Mouse (Mus musculus) frontal cortex, postnatal 25 days (tissue): ENCODE results near the gene Lcp1.
"Not testable (repeated sequence)": the region's sequence is repeated elsewhere in the genome, so short reads cannot be mapped to it uniquely, and the experiment has no call there.

ENCODE experiments used
- DNase-seq, 2 experiments: peaks; one replicate each; pipeline ENCODE4 v3.0.0; 2022; ENCODE audit warnings: low spot score in 2 of 2

Gene Lcp1

DNA sequence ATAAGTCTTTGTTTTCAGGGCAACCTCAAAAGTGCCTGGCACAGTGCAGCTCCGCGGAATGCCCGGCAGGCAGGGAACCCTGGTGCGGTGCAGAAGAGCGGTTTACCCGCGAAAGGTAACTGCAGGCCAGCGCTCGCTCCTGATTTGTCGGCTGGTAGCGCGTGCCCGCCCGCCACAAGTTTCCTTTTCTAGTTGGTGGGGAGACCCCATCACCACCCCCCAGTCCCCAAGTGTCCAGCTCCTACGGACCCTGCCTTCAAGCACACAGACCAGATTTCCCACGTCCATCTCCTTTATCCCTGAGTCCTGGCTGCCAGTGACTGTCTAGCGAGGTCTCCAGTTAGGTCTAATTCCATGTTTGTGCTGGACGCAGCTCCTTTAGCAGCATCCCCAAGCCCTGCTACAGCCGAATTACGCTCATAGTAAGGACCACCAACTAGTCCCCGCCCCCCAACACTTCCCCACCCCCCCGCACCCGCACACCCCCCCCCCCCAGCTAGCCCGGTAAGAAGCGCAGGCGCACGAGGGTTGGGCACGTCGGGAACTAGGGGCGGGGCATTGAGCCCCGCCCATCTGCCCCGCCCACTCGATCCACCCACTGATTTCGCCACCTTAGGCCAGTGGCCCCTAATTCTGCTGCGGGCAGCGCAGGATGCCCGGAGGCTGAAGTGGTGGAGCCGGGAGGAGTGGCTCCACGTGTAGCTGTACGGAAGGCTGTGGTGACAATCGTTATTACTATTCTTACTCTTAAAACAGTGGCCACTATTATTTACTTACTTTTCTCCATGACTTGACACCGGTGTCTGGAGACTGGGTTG is at the start of gene Lcp1, which contains the start of gene Lrrc63:
Lcp1 (plus strand) TSS at position 601 of the 818 bp plus-strand sequence.
Lrrc63 (minus strand) TSS at position 381 of the 818 bp plus-strand sequence.
- peak; percentile 18 to 22 for DNase-seq

DNA sequence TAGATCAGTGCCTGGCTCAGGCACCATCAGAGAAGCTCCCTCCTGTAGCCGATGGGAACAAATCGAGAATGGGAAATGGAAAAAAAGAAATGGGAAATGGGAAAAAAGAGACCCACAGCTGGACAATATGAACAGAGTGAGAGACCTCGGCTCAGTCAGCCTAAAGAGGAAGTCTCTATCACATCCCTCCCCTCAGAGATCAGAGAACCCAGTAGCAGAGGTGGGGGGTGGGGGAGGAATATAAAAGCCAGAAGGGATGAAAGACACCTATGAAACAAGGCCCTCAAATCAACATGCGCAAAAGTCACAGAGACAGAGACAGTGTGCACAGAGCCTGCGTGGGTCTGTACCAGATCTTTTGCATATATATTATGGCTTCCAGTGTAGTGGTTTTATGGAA is 27.9 kb upstream of the Lcp1 start:
- no peak for DNase-seq

DNA sequence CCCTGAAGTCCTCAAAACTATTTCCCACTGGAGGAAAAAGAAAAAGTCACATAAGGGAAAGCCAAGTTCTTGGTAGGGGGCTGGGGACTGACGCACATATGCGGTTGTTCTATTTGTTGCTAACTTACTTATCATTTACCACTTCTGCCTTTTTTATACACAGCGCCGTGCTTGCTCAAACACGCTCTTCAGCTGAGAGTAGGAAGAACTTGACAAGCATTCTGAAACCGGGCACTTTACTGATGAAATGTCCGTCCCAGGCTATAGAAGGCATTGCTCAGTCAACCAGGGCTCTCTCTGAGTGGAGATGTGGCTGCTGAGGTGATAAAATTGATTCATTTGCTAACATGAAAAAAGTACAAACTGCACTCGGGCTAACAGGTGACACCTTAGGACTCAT is 9.2 kb upstream of the Lcp1 start:
- DNase-seq, result no peak

DNA sequence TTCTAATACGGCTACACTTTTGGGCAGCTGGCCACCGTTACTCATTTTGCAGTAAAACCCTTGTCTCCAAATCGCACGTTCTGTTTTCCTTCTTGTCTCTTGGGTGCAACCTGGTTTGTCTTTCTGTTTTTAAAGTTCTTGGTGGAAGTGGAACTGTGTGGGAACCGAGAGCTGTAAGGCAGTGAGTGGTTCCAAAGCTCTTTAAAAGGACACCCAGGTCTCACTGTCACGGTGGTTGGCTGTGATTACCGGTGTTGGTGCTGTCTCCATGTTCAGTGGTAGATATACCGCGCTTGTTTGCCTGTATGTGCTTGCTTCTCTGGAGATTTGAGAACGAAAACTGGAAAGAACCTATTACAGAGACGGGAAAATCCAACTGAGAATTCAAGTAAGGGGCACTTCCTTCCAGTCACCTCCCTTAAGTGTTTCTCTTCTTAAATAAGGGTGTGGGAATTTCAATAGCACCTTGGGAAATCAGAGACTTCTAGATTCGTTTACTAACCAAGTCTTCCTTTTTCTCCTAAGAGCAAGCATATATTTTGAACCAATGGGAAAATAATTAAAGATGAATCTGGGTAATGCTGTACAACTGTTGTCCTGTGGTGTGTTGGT is 529 bp downstream of the Lcp1 start:
- DNase-seq, result no peak

DNA sequence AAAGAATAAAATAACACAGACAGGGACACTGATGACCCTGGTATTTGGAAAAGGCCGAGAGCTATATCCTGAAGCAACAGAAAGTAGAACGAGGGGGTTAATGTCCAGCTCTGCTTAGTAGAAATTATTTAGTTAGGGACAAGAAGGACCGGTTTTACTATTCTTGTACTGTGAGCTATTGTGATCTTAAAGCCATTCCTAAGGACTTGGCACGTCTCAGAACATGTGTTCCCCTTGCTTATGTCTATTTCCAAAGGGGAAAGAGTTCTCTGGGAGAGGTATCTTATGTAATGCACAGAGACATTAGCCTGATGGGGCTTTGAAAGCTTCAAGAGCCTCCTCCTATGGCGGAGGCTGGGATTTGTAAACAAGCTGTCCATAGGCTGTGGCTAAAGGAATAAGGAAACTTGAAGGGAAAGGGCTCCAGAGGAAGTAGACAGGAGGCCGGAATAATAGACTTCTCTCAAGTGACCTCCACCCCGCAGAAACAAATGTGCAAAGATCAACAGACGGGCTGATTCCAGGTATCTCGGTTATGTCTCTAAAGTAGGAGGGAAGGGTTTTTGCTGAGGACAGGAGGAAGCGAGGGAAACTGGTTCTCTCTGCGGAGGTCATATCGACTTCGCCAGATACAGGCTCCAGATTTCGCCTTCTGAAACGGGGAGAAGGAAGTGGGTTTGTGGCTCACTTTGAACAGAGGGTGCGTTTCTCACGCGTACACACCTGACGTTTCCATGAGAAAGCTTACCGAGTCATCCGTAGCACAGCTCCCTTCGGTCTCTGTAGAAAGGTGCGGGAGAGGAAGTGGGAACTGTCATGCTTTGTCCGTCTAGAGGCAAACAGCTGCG is 5.4 kb downstream of the Lcp1 start:
- no peak for DNase-seq

DNA sequence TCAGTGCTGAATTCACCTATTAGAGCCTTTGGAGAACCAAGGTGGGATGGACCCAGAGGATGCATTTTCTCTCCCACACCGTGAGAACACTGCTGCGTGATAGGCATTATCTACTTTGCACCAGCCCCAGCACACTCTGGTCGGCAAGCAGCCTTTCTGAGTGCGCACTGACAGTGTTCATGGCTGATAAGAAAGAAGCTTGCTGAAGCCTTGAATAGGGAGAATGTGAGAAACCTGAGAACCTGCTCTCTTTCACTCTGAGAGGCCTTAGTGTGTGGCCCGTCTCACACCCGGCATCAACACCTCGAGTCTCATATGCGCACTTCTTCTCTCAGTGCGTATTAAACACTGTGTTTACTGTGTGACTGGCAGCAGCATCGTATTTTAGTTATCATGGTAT is 7.6 kb downstream of the Lcp1 start:
- DNase-seq, result no peak

DNA sequence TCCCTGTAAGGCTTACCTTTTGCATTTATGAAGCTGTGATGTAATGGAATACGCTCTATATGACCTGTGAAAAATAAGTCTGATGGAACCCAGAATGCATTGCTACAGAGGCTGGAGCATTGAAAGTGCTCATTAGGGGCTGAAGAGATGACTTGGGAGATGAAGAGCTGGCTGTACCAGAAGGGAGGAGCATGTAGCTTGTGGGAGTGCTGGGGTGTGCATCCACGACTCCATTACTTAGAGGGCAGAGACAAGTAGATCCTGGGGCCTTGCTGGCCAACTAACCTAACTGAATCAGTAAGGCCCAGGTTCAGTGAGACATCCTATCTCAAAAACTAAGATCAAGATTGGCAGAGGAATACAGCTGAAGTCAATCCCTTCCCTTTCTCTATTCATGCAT is 8.3 kb downstream of the Lcp1 start:
- DNase-seq, result no peak

DNA sequence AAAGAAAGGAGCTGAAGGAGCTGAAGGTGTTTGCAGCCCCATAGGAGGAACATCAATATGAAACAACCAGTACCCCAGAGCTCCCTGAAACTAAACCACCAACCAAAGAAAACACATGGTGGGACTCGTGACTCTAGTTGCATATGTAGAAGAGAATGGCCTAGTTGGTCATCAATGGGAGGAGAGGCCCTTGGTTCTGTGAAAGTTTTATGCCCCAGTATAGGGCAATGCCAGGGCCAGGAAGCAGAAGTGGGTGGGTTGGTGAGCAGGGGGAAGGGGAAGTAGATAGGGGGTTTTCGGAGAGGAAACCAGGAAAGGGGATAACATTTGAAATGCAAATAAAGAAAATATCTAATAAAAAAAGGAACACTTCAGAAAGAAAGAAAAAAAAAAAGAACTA is 16.8 kb downstream of the Lcp1 start:
- not testable (repeated sequence) for DNase-seq

DNA sequence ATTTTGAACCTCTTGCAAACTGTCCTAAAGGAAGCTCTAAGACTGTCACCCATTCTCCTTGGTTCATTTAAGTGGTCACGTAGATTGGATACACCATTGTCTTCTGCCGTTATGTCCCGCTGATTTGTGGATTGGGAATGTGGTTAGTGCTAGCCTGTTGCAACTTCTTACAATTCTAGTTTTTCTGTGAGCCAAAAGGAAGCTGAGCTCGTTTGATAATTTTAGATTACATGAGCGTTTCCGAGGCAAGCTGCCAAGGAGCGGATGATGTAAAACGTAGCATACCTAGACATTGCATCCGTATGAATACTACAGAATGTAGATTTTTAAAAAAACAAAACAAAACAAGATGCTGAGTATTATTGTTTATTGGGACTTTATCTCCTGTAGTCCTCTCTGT is 17.3 kb downstream of the Lcp1 start:
- DNase-seq, result no peak

DNA sequence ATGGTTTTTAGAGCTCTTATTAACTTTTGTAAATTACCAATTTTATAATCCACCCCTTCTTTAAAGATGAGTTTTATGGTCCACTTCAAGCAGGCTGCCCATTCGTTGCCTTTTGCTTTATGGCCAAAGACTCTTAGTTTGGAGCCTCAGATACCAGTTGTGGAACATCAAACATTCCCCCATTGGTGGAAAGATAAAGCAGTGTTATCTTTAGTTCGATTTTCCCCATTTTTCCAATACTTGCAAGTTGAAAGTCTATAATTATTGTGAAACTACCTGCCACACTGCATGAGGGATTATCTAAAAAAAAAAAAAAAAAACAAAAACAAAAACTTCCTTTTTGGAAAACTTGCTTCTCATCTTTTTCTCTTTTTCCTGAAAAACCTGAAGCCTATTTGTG is 19.8 kb downstream of the Lcp1 start:
- no peak for DNase-seq

DNA sequence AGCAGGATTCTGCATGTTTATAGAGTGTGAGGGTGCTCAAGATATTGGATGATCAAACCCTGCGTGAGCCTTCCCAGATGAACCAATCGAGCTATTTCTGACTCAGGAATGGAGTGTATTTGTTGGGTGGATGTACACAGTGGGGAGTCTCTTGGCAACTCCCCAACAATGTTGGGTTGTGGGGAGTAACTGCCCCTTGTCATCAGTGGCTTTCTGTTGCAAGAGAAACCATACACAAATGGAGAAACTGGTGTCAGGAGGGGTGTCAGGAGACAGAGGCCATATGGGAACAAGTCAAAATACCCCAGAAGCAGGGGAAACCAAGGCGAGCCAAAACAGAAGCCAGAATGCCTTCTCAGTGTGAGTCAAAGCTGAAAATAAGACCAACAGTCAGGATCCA is 20.2 kb downstream of the Lcp1 start:
- no peak for DNase-seq

DNA sequence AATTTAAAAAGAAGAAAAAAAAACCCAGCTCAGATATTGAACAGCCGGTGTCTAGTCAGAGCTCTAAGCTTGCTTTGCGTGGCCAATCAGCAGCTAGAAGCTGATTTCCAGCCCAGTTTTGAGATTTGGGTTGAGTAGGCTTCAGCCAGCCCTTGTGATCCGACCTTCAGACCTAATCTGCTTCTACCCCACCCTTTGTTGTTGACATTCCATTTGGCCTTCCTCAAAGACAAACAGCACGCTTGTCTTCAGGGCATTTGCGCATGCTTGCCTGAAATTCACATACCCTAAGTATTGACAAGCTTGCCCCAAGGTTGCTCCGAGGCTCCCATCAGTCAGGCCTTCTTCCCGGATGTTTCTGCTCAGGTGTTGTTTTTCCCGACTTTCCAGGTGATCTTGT is 23.6 kb downstream of the Lcp1 start:
- DNase-seq, result no peak

DNA sequence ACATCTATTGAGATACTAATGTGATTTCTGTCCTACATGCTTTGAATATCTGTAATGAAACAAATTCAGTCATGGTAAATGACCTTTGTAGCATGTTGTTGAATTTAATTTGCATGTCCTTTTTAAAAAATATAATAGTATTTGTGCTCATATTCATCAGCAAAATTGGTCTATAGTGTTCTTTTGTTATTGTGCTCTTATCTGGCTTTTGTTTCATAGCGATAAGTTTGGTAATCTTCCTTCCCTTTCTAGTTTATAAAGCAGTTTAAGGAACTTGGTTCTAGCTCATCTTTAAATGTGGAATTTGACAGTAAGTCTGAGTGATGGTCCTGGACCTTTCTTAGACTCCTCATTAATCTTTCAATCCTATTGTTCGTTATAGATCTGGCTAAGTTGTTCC is 28.5 kb downstream of the Lcp1 start:
- no peak for DNase-seq

DNA sequence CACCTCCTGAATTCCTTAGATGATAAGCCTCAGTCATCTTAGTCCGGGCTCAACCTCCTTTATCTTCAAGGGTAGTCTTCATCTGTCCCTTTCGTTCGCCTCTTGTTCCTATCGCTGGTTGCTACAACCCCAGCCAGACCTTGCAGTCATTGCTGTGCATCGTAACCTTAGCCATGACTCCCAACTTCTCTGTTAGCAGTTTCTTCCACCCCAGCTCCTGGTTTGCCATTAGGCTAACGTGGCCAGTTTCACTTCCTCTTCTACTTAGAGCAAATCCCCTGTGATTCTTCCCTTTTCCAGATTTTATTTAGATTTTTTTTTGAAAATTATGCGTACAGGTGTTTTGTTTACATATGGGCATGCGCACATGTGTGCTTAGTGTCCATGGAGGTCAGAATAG is 33.0 kb downstream of the Lcp1 start:
- DNase-seq, result no peak

DNA sequence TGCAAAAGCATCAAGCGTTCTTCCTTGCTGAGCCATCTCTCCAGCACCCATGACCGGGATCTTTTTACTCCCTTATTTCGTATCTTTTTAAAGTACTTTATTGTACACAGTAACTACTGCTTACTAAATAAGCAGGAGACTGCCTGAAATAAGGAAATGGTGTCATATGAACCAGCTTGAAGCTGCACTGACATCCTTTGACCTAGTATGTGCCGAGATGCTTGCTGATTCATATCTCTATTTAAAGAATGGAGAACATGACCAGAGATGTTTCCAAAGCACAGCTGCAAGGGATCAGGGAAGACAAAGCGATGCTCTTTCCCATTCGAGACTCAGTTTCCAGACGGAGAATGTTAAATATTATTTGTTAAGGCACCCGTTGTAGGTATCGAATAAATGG is 33.4 kb downstream of the Lcp1 start:
- DNase-seq, result no peak

DNA sequence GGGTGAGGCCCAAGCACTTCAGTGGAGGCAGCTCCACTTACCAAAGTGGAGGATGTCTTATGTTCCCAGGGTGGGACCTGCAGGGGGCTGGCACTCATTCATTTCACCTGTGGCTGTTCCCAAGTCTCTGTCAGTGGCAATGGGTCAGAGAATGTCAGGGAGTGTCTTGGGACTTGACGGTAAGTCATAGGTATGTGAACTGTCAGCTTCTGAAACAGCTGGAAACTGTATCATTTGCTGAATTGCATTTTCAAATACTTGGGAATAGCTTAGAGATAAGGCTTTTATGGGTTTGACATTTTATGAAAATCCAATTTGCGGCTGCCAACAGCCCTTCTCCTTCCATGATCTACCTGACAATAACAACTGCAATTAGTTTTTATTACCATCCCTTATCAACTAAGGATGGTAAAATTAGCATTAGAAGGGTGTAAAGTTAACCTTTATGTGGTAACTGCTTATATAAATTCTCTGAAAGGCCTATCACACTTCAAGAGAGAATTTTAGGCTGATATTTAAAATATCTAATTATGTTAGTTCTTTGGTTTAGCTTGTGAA is 34.8 kb downstream of the Lcp1 start:
- DNase-seq, result no peak

DNA sequence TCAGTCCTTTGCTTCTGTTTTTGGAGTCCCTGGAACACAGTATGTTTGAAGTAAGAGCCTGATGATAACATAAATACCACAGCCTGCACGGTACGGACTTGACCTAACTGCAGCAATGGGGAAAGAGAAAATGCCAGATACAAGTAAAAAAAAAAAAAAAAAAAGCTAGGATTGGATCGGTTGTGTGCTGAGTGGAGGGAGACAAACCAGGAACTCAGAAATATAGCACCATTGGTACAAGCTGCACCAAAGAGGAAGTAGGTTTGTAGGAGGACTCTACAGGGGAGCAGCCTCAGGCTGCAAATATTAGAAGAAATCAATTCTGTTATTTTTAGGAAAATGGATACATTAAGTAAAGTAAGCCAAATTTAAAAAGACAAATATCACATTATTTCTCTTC is 37.6 kb downstream of the Lcp1 start:
- no peak for DNase-seq

DNA sequence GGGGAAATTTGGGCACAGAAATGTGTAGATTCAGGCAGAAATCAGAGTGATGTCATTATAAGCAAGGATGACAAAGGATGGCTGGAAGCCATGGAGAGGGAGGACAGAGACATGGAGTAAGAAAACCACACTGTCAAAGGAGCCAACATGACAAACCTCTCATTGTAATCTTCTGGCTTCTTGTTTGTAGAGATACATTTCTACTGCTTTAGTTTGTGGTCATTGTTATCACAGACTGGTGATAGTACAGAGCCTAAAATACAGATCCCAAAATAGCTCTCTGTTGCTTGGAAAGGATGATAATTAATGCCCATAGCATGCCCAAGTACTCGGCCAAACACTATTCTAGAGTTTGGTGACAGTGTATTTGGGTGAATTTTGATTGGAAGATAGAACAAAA is 39.6 kb downstream of the Lcp1 start:
- DNase-seq, result no peak

DNA sequence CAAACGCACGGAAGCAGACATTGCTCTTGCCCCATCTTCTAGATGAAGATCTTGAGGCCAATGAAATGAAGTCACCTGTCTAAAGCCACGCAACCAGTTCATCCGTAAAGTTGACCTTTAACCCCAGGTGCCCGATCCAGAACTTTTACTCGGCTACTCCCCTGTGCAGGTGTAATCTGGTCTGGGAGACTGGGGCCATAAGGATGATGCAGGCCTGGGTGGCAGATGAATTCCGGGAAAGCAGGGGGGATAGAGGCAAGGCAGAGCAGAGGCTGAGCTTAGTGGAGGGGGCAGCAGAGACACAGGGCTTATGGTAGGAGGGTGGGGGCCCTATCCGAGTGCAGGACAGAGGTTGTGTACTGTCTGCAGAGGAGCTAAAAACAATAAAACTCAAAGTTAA is 43.4 kb downstream of the Lcp1 start:
- no peak for DNase-seq

DNA sequence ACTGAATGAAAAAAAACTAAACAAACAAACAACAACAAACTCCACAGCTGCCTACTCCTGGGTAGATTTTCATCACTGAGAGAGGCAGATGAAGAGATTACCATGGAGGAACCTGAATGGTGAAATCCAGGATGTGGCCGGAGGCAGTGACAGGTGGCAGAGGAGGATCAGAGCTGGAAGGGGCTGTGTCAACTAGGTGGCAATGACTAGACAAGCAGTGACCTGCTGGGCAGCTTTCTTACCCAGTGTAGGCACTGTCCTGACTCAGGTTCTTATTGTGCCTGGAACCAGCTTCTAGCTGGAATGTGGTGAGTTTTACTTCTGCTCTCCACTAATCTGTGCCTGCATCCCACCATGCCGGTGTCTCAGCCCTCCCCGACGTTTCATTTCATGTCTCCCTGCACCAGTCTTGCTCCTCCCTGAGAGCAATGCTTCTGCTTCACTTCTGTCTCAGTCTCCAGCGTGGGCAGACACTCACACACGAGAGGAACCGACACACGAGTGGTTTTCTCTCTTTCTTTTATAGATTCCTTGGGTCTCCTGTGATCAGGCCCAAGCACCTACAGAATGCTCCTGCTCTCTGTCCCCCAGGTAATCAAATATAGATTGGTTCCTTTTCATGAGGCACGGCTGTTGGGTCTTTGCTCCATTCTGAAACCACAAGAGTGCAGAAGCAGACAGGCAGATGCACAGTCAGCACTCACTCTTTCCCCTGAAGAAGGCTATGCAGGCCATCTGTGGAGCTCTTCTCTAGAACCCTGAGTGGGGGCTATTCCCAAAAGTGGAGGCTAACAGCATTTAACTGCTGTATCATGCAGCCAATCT is 44.0 kb downstream of the Lcp1 start:
- DNase-seq, result no peak

DNA sequence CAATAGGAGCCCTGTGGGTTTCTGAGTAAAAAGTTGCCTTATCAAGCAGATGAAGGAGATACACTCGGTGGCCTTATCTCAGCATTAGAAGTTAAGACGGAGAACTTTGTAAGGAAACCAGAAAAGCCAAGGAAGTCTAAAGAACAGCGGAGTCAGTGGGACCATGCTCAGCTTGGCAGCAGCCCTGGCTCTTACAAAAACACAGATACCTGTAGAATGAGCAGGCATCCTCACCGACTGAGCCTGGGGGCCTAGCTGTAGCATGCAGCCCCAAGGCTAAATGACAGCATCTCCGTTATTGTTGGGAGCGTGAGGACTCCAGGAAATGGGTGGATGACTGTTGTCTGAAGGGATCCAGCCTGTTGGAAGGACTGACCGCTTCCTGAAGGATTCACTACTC is 44.9 kb downstream of the Lcp1 start:
- DNase-seq, result no peak
